Mouse (Mus musculus): ENCODE measurements around the gene Nrg4. TPM values are rescaled to one million over a fixed set of nuclear protein-coding genes. Genes with fewer than 3 reads are reported as not detected.

Gene Nrg4
- polyA plus RNA-seq, 1 experiment from 2014 or later, result 1.3 TPM

GRCm38 (mm10) chr9:55308455-55308854 lies 18.2 kb downstream of the Nrg4 start:
- no peaks in the 10 kb centered on the region for H3K27me3 ChIP-seq (replicated peaks)
- no peak overlapping the region for H3K4me2 ChIP-seq (replicated peaks)
- no peak for ATAC-seq (ENCODE audit: low FRiP score, low read depth)
- no peaks in the 10 kb centered on the region for H3K4me1 ChIP-seq
- 81% methylated on average over 5 of the region's 5 CpGs for WGBS
- H3K9me3 ChIP-seq, result no peaks in the 10 kb centered on the region
- no peak overlapping the region for H3K4me3 ChIP-seq
- H3K36me3 ChIP-seq, result no peaks in the 10 kb centered on the region
- no peak overlapping the region for H3K9ac ChIP-seq
- no peak overlapping the region for H3K27ac ChIP-seq

- Histone ChIP-seq H3K9ac (no peak overlapping the region), H3K27me3 (replicated peaks) (no peaks in the 10 kb centered on the region), H3K4me3 (no peak overlapping the region), H3K27ac (no peak overlapping the region), H3K36me3 (no peaks in the 10 kb centered on the region), H3K4me2 (replicated peaks) (no peak overlapping the region), H3K4me1 (no peaks in the 10 kb centered on the region), H3K9me3 (no peaks in the 10 kb centered on the region)
- WGBS, result 80% methylated on average over 5 of the region's 5 CpGs
- no peak for ATAC-seq (ENCODE audit: low FRiP score, low read depth)
Observed at GRCm38 (mm10) chr9:55307557-55307956, 19.1 kb downstream of the Nrg4 start.

GRCm38 (mm10) chr9:55307066-55307465 lies 19.6 kb downstream of the Nrg4 start:
- H3K4me2 ChIP-seq (replicated peaks), result no peak overlapping the region
- H3K9me3 ChIP-seq, result no peaks in the 10 kb centered on the region
- no peaks in the 10 kb centered on the region for H3K4me1 ChIP-seq
- H3K4me3 ChIP-seq, result no peak overlapping the region
- H3K9ac ChIP-seq, result no peak overlapping the region
- WGBS, result 81% methylated on average over 2 of the region's 2 CpGs
- no peaks in the 10 kb centered on the region for H3K27me3 ChIP-seq (replicated peaks)
- no peaks in the 10 kb centered on the region for H3K36me3 ChIP-seq
- no peak overlapping the region for H3K27ac ChIP-seq
- ATAC-seq (ENCODE audit: low FRiP score, low read depth), result no peak

GRCm38 (mm10) chr9:55296221-55296620 lies 30.4 kb downstream of the Nrg4 start:
- WGBS, result 84% methylated on average over 2 of the region's 2 CpGs
- no peak overlapping the region for H3K4me3 ChIP-seq
- H3K27me3 ChIP-seq (replicated peaks), result no peaks in the 10 kb centered on the region

GRCm38 (mm10) chr9:55291966-55292365 lies 34.7 kb downstream of the Nrg4 start:
- Histone ChIP-seq H3K9ac (no peak overlapping the region), H3K4me3 (no peak overlapping the region), H3K4me1 (no peaks in the 10 kb centered on the region), H3K27me3 (replicated peaks) (no peaks in the 10 kb centered on the region), H3K36me3 (no peaks in the 10 kb centered on the region), H3K27ac (no peak overlapping the region), H3K9me3 (no peaks in the 10 kb centered on the region), H3K4me2 (replicated peaks) (no peak overlapping the region)
- 92% methylated on average over 4 of the region's 4 CpGs for WGBS
- ATAC-seq (ENCODE audit: low FRiP score, low read depth), result no peak

More at GRCm38 (mm10) chr9:55296221-55296620, 30.4 kb downstream of the Nrg4 start:
- Histone ChIP-seq H3K27ac (no peak overlapping the region), H3K4me2 (replicated peaks) (no peak overlapping the region), H3K36me3 (no peaks in the 10 kb centered on the region), H3K9me3 (no peaks in the 10 kb centered on the region), H3K9ac (no peak overlapping the region), H3K4me1 (no peaks in the 10 kb centered on the region)
- ATAC-seq (ENCODE audit: low FRiP score, low read depth), result no peak

GRCm38 (mm10) chr9:55289475-55290198 lies 37.0 kb downstream of the Nrg4 start:
- no peak overlapping the region for H3K9ac ChIP-seq
- H3K4me1 ChIP-seq, result no peaks in the 10 kb centered on the region
- no peak overlapping the region for H3K27ac ChIP-seq
- H3K27me3 ChIP-seq (replicated peaks), result no peaks in the 10 kb centered on the region
- no peak overlapping the region for H3K4me3 ChIP-seq
- no peak for ATAC-seq (ENCODE audit: low FRiP score, low read depth)
- H3K9me3 ChIP-seq, result no peaks in the 10 kb centered on the region
- WGBS, result 71% methylated on average over 3 of the region's 3 CpGs
- no peaks in the 10 kb centered on the region for H3K36me3 ChIP-seq
- no peak overlapping the region for H3K4me2 ChIP-seq (replicated peaks)

GRCm38 (mm10) chr9:55285197-55285596 lies 41.4 kb downstream of the Nrg4 start:
- Histone ChIP-seq H3K9me3 (no peaks in the 10 kb centered on the region), H3K27ac (no peak overlapping the region), H3K4me3 (no peak overlapping the region), H3K9ac (no peak overlapping the region), H3K36me3 (no peaks in the 10 kb centered on the region), H3K4me1 (no peaks in the 10 kb centered on the region), H3K27me3 (replicated peaks) (no peaks in the 10 kb centered on the region), H3K4me2 (replicated peaks) (no peak overlapping the region)
- 77% methylated on average over 3 of the region's 3 CpGs for WGBS
- ATAC-seq (ENCODE audit: low FRiP score, low read depth), result no peak

GRCm38 (mm10) chr9:55283516-55283915 lies 43.1 kb downstream of the Nrg4 start:
- WGBS, result 4% methylated on average over 14 of the region's 14 CpGs

GRCm38 (mm10) chr9:55279114-55279825 lies 47.4 kb downstream of the Nrg4 start:
- Histone ChIP-seq H3K27ac (no peak overlapping the region), H3K4me3 (no peak overlapping the region), H3K9me3 (no peaks in the 10 kb centered on the region), H3K36me3 (no peaks in the 10 kb centered on the region), H3K4me2 (replicated peaks) (no peak overlapping the region), H3K9ac (no peak overlapping the region), H3K4me1 (no peaks in the 10 kb centered on the region), H3K27me3 (replicated peaks) (no peaks in the 10 kb centered on the region)
- ATAC-seq (ENCODE audit: low FRiP score, low read depth), result no peak
- WGBS, result 90% methylated on average over 8 of the region's 8 CpGs

More at GRCm38 (mm10) chr9:55283516-55283915, 43.1 kb downstream of the Nrg4 start:
- Histone ChIP-seq H3K4me1 (no peaks in the 10 kb centered on the region), H3K4me3 (no peak overlapping the region), H3K4me2 (replicated peaks) (no peak overlapping the region; the same call in 1 of the 2 replicates), H3K27ac (no peak overlapping the region), H3K9me3 (no peaks in the 10 kb centered on the region), H3K36me3 (no peaks in the 10 kb centered on the region), H3K27me3 (replicated peaks) (no peaks in the 10 kb centered on the region), H3K9ac (no peak overlapping the region)
- ATAC-seq (ENCODE audit: low FRiP score, low read depth), result no peak

- Histone ChIP-seq H3K9me3 (no peaks in the 10 kb centered on the region), H3K27ac (no peak overlapping the region), H3K27me3 (replicated peaks) (no peaks in the 10 kb centered on the region), H3K4me3 (no peak overlapping the region), H3K4me1 (no peaks in the 10 kb centered on the region), H3K36me3 (no peaks in the 10 kb centered on the region), H3K4me2 (replicated peaks) (no peak overlapping the region), H3K9ac (no peak overlapping the region)
- 53% methylated on average over 4 of the region's 4 CpGs for WGBS
- no peak for ATAC-seq (ENCODE audit: low FRiP score, low read depth)
Observed at GRCm38 (mm10) chr9:55277562-55277961, 49.1 kb downstream of the Nrg4 start.

- WGBS, result 46% methylated on average over 4 of the region's 4 CpGs
Observed at GRCm38 (mm10) chr9:55273906-55274305, 52.7 kb downstream of the Nrg4 start.

GRCm38 (mm10) chr9:55271960-55272560 lies 54.6 kb downstream of the Nrg4 start:
- no peak overlapping the region for H3K4me2 ChIP-seq (replicated peaks)
- no peak for ATAC-seq (ENCODE audit: low FRiP score, low read depth)
- WGBS, result 55% methylated on average over 5 of the region's 5 CpGs
- no peak overlapping the region for H3K4me3 ChIP-seq
- H3K9ac ChIP-seq, result no peak overlapping the region
- no peaks in the 10 kb centered on the region for H3K4me1 ChIP-seq
- H3K36me3 ChIP-seq, result no peaks in the 10 kb centered on the region
- no peak overlapping the region for H3K27ac ChIP-seq
- H3K27me3 ChIP-seq (replicated peaks), result no peaks in the 10 kb centered on the region
- no peaks in the 10 kb centered on the region for H3K9me3 ChIP-seq

More at GRCm38 (mm10) chr9:55273906-55274305, 52.7 kb downstream of the Nrg4 start:
- Histone ChIP-seq H3K4me2 (replicated peaks) (no peak overlapping the region), H3K4me1 (no peaks in the 10 kb centered on the region), H3K4me3 (no peak overlapping the region), H3K27ac (no peak overlapping the region), H3K9me3 (no peaks in the 10 kb centered on the region), H3K9ac (no peak overlapping the region), H3K27me3 (replicated peaks) (no peaks in the 10 kb centered on the region), H3K36me3 (no peaks in the 10 kb centered on the region)
- ATAC-seq (ENCODE audit: low FRiP score, low read depth), result no peak
